Mouse (Mus musculus): ENCODE results near the gene Metap1.
A peak's percentile ranks its signal among the peaks of the same experiment; 100 is the strongest.

The Metap1 gene

DNA sequence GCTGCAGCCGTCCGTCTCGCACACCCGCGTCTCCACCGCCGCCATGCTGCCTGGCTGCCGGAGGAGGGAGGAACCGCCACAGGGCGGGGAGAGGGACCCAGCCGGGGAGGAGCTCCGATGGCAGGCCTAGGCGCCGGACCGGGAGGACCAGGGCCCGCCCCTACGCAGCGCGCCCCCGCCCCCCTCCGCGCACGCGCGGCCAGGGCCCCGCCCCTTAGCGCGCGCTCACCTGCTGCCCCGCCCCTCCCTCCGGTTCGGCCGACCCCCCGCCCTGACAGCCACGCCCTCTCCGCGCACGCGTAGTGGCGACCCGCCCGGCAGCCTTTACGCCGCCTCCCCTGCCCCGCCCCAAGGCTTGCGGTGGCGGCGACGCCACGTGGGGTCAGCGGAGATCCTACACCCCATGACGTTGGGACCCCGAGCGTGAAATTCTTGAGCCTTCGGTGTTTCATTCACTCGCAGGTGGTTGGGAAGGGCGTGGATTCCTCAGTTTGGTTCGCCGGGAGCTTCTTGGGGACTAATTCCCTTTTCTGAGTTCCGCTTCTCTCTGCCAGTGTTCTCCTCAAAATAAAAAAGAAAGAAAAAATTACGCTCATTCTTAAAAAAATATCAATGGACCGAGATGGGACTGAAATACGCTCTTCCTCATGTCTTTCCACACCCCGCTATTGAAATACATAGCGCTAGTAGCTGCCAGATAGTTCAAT is at the start of gene Metap1:
Gene Metap1, minus strand, starts transcription at position 189 of the 707 bp plus-strand sequence.
- DNase-seq (ENCODE audit: inconsistent ontology term), result peak; percentile 97

- DNase-seq (ENCODE audit: inconsistent ontology term), result no peak
Observed at GRCm38 (mm10) chr3:138536031-138536430, 46.7 kb upstream of the Metap1 start.

DNA sequence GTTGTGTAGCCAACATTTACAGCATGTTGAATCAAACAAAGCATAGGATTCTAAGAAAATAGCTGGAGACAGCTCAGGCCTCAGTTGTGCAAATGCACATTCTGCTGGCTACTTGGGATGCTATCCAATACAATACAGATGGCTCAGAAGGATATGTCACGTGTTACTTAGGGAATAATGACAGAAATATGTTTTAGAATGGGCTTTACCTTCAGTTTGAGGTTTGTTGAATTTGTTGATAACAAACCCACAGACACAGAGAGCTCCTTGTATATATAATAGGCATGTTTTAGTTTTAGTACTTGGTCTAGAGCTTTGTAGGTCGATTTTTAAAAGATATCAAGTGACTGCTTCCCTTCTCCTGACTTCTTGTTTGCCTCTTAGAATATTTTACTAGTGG is 43.4 kb upstream of the Metap1 start:
- no peak for DNase-seq (ENCODE audit: inconsistent ontology term)

GRCm38 (mm10) chr3:138531479-138532181 is 42.3 kb upstream of the Metap1 start:
- no peak for DNase-seq (ENCODE audit: inconsistent ontology term)

- DNase-seq (ENCODE audit: inconsistent ontology term), result no peak
Observed at GRCm38 (mm10) chr3:138530578-138531478, 41.5 kb upstream of the Metap1 start.

- DNase-seq (ENCODE audit: inconsistent ontology term), result no peak
Observed at GRCm38 (mm10) chr3:138528265-138528664, 39.0 kb upstream of the Metap1 start.

DNA sequence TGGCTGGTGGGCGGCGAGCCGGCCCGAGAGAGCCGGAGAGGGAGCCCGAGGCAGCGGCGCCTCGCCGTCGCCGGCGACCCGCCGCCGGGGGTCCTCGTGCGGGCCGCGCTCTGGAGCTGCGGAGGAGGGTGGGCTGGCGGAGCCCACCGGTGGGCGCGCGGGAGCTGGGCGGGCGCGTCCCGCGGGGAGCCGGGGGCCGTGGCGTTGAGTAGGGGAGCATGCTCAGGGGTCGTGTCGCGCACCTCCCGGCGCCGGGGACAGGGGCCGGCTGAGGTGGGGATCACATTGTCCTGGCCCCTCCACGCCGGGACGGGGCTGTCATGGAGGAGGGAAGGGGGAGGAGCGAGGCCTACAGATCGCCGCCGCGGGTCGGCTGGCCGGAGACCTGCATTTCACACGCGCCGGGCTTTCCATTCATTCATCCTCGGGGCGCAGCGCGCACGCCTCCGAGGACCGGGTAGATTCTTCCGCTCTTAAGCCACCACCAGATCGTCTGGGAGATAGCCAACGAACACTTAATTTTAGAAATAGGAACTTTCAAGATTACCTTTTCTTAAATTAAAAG is 38.4 kb upstream of the Metap1 start:
- peak; percentile 89 for DNase-seq (ENCODE audit: inconsistent ontology term)

DNA sequence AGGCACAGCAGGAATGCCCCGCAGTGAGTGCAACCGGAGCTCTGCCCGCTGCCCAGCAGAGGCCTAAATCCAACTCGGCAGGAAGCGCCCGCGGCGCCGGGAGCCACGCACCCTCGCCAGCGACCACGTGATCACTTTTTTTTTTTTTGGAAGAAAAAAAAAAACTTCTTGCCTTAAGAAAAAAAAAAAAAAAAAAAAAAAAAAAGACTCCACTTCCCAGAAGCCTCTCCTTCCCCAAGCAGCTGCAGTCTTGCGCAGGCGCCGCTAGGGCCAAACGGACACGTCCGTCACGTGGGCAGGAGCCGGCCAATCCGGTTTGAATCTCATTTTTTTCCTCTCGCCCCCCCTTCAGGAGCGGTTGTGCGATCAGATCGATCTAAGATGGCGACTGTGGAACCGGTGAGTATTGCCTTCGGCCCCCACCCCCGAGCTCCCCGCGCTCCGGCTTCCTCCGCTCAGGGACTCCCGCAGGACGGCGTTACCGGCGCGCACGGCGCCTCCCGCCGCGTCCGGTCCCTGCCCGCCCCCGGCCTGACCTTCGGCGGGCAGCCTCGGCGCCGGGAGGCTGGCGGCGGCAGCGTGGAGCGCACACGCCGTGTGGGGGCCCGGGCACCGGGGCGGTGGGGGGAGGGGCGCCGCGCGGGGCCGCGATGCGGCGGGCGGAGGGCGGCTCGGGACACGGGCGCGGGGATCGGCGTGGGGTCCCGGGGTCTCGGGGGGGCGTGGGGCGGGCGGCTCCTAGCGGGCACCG is 37.8 kb upstream of the Metap1 start:
- peak; percentile 97 for DNase-seq (ENCODE audit: inconsistent ontology term)

GRCm38 (mm10) chr3:138526073-138526915 is 37.0 kb upstream of the Metap1 start, which contains the start of gene Eif4e:
Gene Eif4e, plus strand, starts transcription at chr3:138526179.
- DNase-seq (ENCODE audit: inconsistent ontology term), result no peak

GRCm38 (mm10) chr3:138525494-138525893 is 36.2 kb upstream of the Metap1 start:
- DNase-seq (ENCODE audit: inconsistent ontology term), result no peak

GRCm38 (mm10) chr3:138523956-138524355 is 34.6 kb upstream of the Metap1 start:
- no peak for DNase-seq (ENCODE audit: inconsistent ontology term)

GRCm38 (mm10) chr3:138519218-138519617 is 29.9 kb upstream of the Metap1 start:
- no peak for DNase-seq (ENCODE audit: inconsistent ontology term)

- no peak for DNase-seq (ENCODE audit: inconsistent ontology term)
Observed at GRCm38 (mm10) chr3:138517881-138518280, 28.6 kb upstream of the Metap1 start.

DNA sequence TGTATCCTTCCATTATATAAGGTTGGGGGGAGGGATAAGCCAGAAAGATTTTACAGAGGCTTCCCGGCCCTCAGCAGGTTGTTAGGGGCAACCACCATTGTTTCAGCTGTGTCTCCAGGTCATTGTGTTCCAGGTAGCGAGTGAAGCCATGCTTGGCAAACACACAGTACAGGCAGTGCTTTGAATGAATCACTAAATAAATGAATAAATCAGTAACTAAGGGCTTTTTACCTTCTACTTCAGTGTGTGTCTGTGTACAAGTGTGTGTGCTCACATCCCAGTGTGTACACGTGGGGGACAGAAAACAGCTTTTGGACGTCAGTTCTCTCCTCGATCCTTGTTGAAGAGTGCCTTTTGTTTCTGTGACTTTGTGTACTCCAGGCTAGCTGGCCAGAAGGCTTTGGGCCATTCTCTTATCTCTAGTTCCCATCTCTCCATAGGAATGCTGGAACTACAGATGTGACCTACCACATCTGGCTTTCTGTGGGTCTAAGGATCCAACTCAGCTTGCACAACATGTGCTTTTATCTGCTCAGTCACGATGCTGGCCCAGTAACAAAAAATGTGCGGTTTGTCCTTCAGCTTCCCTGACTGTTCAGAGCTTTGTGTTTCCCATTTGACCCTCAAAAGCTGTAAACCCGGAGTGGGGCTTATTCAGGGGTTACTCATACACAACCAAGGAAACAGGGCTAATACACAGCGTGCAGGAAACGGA is 26.5 kb upstream of the Metap1 start:
- DNase-seq (ENCODE audit: inconsistent ontology term), result peak; percentile 60

- DNase-seq (ENCODE audit: inconsistent ontology term), result no peak
Observed at GRCm38 (mm10) chr3:138514749-138515148, 25.4 kb upstream of the Metap1 start.

GRCm38 (mm10) chr3:138513243-138513642 is 23.9 kb upstream of the Metap1 start:
- no peak for DNase-seq (ENCODE audit: inconsistent ontology term)

DNA sequence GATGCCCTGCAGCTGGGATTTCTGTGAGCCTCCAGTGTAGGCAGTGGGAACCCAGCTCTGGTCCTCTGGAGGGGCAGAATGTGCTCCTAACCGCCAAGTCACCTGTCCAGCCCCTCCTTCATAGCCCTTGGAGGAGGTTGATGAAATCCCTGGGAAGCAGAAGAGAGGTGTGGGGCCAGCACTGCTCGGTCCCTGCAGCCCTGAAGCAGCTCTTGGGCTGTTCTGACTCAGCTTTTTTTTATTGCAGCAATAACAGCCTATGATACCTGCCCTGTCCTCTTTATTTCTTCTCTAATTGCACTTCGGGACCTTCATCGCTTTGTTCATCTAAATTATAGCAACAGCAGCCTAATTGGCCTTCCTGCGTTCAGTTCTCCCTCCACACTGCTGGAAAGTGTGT is 21.2 kb upstream of the Metap1 start:
- no peak for DNase-seq (ENCODE audit: inconsistent ontology term)

GRCm38 (mm10) chr3:138509581-138509980 is 20.3 kb upstream of the Metap1 start:
- DNase-seq (ENCODE audit: inconsistent ontology term), result no peak

DNA sequence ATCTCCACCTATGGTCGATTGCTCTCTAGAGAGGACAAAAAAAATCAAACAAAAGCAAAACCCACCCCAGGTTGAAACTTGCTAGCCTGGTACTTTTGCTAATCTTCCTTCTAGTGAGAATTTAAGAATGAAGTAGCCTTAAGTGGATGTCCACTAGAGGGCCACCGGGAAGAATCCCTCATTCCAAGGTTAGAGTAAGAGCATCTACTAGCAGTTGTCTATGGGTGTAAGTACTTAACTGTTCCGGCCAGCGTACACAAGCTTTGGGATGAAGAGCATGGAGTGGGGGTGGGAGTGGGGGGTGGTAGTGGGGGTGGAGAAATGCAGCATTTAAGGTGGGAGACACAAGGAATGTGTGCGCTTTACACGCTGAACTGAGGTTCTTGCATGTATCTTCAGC is 17.4 kb upstream of the Metap1 start:
- no peak for DNase-seq (ENCODE audit: inconsistent ontology term)

GRCm38 (mm10) chr3:138503754-138504153 is 14.4 kb upstream of the Metap1 start:
- DNase-seq (ENCODE audit: inconsistent ontology term), result no peak

All from Muller cell, postnatal 12 days (primary cell).